Mouse (Mus musculus) midbrain, embryonic 16.5 days (tissue): Measurements from ENCODE around the gene Nfe2l2. TPM values are rescaled to one million over a fixed set of nuclear protein-coding genes. Genes with fewer than 3 reads are reported as not detected.

Source experiments
- ATAC-seq: fragments of 200-750 bp; cut with Nextera tagmentation; 2 replicates; pipeline ENCODE4 v1.8.0; 2017; ENCODE audit warnings: moderate TSS enrichment
- H3K27ac ChIP-seq: fragments of 300-500 bp; sonication (generic); 2 replicates; pipeline ENCODE4 v1.5.1; 2014; ENCODE audit warnings: mild to moderate bottlenecking, low read length, mixed read lengths
- H3K27me3 ChIP-seq: fragments of 300-500 bp; sonication (generic); 2 replicates; pipeline ENCODE4 v1.6.1; 2014; ENCODE audit warnings: low read depth, low read length, mixed read lengths; ENCODE audit not compliant: control insufficient read depth, insufficient read depth
- H3K36me3 ChIP-seq: fragments of 300-500 bp; sonication (generic); 2 replicates; pipeline ENCODE4 v1.6.1; 2014; ENCODE audit warnings: mild to moderate bottlenecking, low read length, moderate library complexity, mixed read lengths; ENCODE audit not compliant: control insufficient read depth, insufficient read depth
- H3K4me1 ChIP-seq: fragments of 300-500 bp; sonication (generic); 2 replicates; pipeline ENCODE4 v1.6.1; 2014; ENCODE audit warnings: mild to moderate bottlenecking, low read length, mixed read lengths; ENCODE audit not compliant: control insufficient read depth, insufficient read depth
- H3K4me2 ChIP-seq: fragments of 300-500 bp; sonication (generic); 2 replicates; pipeline ENCODE4 v1.6.1; 2014; ENCODE audit warnings: mild to moderate bottlenecking, low read length, mixed read lengths
- H3K4me3 ChIP-seq: fragments of 300-500 bp; sonication (generic); 2 replicates; pipeline ENCODE4 v1.5.1; 2014; ENCODE audit warnings: low read depth, mild to moderate bottlenecking, low read length, moderate library complexity, mixed read lengths
- H3K9ac ChIP-seq: fragments of 300-500 bp; sonication (generic); 2 replicates; pipeline ENCODE4 v1.6.1; 2014; ENCODE audit warnings: low read depth, low read length, mixed read lengths
- H3K9me3 ChIP-seq: fragments of 300-500 bp; sonication (generic); replicated peaks from 2 replicates; pipeline ENCODE4 v1.6.1; 2014; ENCODE audit warnings: mild to moderate bottlenecking, low read length, mixed read lengths; ENCODE audit not compliant: control insufficient read depth, poor library complexity, severe bottlenecking
- WGBS: fragments of 180-500 bp; shearing (Covaris S2); extraction: QIAGEN DNeasy Blood & Tissue Kit; methylation state at CpG from one replicate; pipeline ENCODE4 v1.1.7; 2014; 5-methylcytosine and 5-hydroxymethylcytosine counted together
- polyA plus RNA-seq: library from polyadenylated mRNA; unstranded; fragments of >200 nt; fragmentation: Nextera tagmentation; extraction: Ambion mirVana; gene quantifications from 2 replicates; pipeline ENCODE4 v1.2.1, GENCODE M21; 2015

The Nfe2l2 gene
- polyA plus RNA-seq: 9.3 and 9.8 TPM in 2 replicates

DNA sequence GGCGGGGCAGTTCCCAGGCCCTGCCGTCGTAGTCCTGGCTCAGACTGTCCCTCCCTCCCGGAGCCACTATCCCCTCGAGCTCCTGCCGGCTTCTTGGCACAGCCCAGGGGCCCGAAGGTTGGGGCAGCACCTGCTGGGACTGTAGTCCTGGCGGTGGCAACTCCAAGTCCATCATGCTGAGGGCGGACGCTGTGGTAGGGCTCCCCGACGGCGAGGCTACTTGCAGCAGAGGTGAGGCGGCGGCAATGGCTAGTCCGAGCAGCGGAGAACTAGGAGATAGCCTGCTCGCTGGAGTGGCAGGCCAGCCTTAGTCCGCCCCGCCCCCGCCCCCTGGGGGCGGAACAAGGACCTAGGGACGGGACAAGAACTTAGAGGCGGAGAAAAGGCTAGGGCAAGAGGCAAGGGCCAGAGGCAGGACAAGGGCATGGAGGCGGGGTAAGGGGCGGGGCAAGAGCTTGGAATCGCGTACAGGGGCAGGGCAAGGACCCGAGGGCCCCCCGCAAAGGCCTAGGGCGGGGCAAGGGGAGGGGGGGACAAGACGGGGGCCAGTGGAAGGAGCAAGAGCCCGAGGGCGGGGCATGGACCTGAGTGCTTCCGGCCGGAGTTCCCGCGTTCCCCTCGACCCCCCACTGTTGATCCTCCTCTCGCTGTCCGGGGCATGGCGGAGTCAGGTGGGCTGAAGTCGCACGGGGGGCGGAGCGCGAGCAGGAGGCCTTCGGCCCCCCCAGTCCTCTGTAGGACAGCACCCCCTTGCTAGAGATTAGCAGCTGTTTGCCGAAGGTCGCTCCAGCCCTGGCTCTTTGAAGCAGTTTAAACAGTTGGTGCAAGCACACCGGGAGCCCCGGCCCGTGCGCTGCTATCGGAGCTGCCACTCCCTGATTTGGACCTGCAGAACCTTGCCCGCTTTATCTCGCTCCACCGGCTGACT is at the start of gene Nfe2l2:
Gene Nfe2l2 (minus strand): TSS at position 408 of the 928 bp plus-strand sequence.
- peaks cover 9% of the 10 kb centered on the region; the same call in 1 of the 2 replicates for H3K4me1 ChIP-seq
- peak within 1 kb of the TSS; percentile 50 for H3K4me3 ChIP-seq
- no peaks in the 10 kb centered on the region for H3K9me3 ChIP-seq
- H3K4me2 ChIP-seq: peak within 1 kb of the TSS; percentile 72
- H3K36me3 ChIP-seq: no peaks in the 10 kb centered on the region
- H3K9ac ChIP-seq: peak within 1 kb of the TSS; percentile 67
- H3K27ac ChIP-seq: peak within 1 kb of the TSS; percentile 67
- H3K27me3 ChIP-seq: peaks cover 5% of the 10 kb centered on the region; the same call in 1 of the 2 replicates
- under 1% methylated on average over 58 of the region's 58 CpGs for WGBS
- peak; percentile 84 for ATAC-seq

DNA sequence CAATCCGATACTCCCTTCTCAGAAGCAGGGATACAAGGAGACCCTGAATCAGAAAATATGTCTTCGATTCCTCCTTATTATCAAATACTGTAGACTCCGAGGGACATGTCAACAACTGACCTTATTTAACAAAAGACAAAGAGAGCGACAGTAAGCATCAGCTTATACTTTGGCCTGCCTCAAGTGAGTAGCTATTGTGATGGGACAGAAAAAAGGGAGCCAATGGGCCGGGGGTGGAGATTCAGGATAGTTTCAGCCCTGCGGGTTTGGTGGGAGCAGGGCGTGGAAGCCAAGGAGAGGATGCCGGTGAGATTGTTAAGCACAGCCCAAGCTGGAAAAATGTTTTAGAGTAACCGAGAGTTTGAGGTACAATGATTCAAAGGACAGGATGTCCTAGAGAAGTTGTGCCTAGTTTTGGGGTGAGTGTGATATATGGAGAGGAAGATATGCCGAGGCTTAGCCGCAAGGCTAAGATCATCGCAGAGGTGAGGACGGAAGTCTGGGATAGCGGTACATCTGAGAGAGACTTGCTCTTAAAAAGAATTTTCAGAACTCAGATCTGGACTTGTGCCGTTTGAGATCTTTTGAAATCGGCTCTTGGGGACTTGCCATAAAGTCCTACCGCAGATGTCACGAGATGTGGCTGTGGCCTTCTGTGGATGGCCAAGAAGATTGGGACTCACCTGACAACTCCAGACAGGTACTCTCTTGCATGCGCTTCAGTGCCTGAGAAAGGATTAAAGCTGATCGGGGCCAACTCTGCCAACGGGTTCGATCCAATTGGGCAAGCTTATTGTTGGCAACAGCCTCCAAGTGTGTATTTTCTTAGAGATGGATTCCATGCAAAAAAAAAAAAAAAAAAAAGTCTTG is 48.1 kb upstream of the Nfe2l2 start:
- H3K9ac ChIP-seq: no peak overlapping the region
- H3K9me3 ChIP-seq: no peaks in the 10 kb centered on the region
- no peak overlapping the region for H3K4me3 ChIP-seq
- no peak overlapping the region for H3K27ac ChIP-seq
- 87% methylated on average over 22 of the region's 22 CpGs for WGBS
- H3K4me1 ChIP-seq: no peaks in the 10 kb centered on the region
- ATAC-seq: no peak
- H3K36me3 ChIP-seq: no peaks in the 10 kb centered on the region
- no peak overlapping the region for H3K4me2 ChIP-seq
- H3K27me3 ChIP-seq: no peaks in the 10 kb centered on the region

DNA sequence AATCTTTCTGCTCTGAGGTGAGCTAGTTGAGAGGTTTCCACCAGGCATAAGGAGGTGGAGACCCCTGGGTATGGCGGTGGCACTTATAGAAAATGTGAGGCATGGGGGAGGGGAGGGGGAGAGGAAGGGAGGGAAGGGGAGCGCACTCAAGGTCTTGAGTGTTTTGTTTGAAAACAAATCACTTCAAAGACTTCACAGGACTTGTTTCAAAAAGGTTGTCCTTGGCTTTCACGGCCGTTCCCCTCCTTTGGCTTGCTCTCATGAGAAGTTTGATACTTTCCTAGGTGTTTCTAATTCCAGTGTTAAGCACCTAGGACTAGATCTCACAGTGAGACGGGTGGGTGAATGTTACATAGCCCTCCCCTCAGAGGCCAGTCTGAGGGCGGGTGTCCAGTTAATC is 47.5 kb upstream of the Nfe2l2 start:
- Histone ChIP-seq H3K36me3 (no peaks in the 10 kb centered on the region), H3K4me1 (no peaks in the 10 kb centered on the region), H3K4me3 (no peak overlapping the region), H3K27ac (no peak overlapping the region), H3K9ac (no peak overlapping the region), H3K27me3 (no peaks in the 10 kb centered on the region), H3K9me3 (no peaks in the 10 kb centered on the region), H3K4me2 (no peak overlapping the region)
- 51% methylated on average over 6 of the region's 6 CpGs for WGBS
- no peak for ATAC-seq

DNA sequence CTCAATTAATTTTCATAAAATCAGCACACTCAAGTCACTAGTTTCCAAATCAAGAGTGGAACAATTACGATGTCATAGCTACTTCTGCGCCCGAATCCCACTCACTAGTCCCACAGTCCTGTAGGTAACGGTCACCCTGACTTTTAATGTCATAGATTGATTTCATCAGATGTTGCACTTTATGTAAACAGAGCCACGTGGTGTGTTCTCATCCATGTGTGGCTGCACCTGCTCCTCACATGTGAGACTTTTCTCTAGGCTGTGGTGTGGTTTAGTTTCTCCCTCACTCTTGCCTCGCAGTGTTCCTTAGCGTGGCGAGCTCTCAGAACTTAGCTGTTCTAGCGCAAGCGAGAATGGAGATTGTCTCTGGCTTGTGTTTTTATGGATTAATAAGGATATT is 46.4 kb upstream of the Nfe2l2 start:
- WGBS: 94% methylated on average over 10 of the region's 10 CpGs
- no peak for ATAC-seq
- no peaks in the 10 kb centered on the region for H3K9me3 ChIP-seq
- no peaks in the 10 kb centered on the region for H3K36me3 ChIP-seq
- no peak overlapping the region for H3K4me2 ChIP-seq
- no peak overlapping the region for H3K9ac ChIP-seq
- H3K4me1 ChIP-seq: no peaks in the 10 kb centered on the region
- no peak overlapping the region for H3K4me3 ChIP-seq
- H3K27ac ChIP-seq: no peak overlapping the region
- no peaks in the 10 kb centered on the region for H3K27me3 ChIP-seq

DNA sequence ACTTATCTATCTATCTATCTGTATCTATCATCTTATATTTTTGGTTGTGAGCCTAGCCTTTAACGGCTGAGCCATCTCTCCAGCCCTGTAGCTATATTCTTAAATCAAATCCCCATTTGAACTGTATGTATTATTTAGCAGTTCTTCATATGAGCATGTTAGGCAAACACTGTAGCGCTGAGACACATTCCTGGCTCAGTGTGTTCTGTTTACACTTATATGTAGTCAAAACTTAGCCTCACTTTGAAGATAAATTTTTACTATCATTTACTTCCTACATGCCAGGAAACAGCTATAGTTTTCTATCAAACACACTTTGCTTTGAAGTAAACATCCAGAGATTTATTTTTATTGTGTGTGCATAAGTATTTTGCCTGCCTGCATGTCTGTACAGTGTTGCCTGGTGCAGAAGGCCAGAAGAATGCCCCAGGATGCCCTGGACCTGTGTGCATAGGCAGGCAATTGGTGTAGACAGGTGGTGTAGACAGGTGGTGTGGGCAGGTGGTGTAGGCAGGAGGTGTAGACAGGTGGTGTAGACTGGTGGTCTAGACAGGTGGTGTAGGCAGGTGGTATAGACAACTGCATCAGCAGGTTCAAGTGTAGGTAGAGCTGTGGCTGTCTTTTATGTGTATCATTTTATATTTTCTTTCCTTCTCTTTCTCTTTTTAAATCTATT is 45.7 kb upstream of the Nfe2l2 start:
- Histone ChIP-seq H3K4me1 (no peaks in the 10 kb centered on the region), H3K9ac (no peak overlapping the region), H3K4me3 (no peak overlapping the region), H3K9me3 (no peaks in the 10 kb centered on the region), H3K4me2 (no peak overlapping the region), H3K27me3 (no peaks in the 10 kb centered on the region), H3K27ac (no peak overlapping the region), H3K36me3 (no peaks in the 10 kb centered on the region)
- ATAC-seq: no peak
- 88% methylated on average over 2 of the region's 2 CpGs for WGBS

DNA sequence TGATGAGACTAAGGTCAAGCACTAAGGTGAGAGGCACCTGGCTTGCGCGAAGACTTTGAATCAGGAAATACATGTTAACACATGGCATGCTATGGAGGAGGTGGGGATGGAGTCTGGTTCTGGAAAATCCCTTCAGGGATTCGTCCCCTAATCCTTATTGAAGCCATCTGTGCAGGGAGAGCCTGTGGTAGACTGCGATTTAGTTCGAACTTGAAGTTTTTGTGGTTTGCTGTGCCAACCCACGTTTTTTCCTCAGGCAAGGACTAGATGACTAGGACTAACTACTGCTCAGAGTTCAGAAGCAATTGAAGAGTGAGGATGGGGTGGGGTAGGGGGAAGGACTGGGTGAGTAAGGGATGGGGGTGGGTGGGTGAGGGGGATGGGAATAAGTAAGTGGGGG is 44.4 kb upstream of the Nfe2l2 start:
- no peak for ATAC-seq
- WGBS: 88% methylated on average over 6 of the region's 6 CpGs

DNA sequence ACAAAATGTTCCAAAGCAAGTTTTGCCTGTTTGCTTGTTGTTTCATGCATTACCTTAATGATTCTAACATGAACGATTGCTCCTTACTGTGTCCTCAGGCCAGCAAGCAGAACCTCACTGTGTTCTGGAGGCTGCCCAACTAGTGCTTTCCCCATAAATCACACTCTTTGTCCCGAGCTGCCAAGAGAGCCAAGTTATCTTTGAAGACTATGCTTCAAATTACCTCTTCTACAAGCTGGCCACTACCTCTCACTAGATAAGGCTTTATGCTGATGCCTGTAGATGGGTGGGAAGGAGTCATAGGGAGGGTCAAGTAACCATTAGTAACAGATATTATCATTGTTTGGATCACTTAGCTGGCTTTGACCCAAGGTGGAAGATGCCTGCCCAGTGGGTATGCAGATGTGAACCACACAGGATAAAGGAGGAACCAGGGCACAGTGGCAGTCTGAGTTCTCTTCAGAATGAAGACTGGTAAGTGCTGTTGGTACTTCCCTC is 32.6 kb upstream of the Nfe2l2 start:
- no peak for ATAC-seq
- Histone ChIP-seq H3K27me3 (no peaks in the 10 kb centered on the region), H3K9ac (no peak overlapping the region), H3K27ac (no peak overlapping the region), H3K4me3 (no peak overlapping the region), H3K4me2 (no peak overlapping the region), H3K4me1 (no peaks in the 10 kb centered on the region), H3K36me3 (no peaks in the 10 kb centered on the region), H3K9me3 (no peaks in the 10 kb centered on the region)
- 81% methylated on average over 2 of the region's 2 CpGs for WGBS

More for the DNA sequence above, 44.4 kb upstream of the Nfe2l2 start:
- H3K4me2 ChIP-seq: no peak overlapping the region
- no peak overlapping the region for H3K9ac ChIP-seq
- H3K4me1 ChIP-seq: no peaks in the 10 kb centered on the region
- no peaks in the 10 kb centered on the region for H3K36me3 ChIP-seq
- no peaks in the 10 kb centered on the region for H3K9me3 ChIP-seq
- H3K27me3 ChIP-seq: no peaks in the 10 kb centered on the region
- H3K4me3 ChIP-seq: no peak overlapping the region
- no peak overlapping the region for H3K27ac ChIP-seq

DNA sequence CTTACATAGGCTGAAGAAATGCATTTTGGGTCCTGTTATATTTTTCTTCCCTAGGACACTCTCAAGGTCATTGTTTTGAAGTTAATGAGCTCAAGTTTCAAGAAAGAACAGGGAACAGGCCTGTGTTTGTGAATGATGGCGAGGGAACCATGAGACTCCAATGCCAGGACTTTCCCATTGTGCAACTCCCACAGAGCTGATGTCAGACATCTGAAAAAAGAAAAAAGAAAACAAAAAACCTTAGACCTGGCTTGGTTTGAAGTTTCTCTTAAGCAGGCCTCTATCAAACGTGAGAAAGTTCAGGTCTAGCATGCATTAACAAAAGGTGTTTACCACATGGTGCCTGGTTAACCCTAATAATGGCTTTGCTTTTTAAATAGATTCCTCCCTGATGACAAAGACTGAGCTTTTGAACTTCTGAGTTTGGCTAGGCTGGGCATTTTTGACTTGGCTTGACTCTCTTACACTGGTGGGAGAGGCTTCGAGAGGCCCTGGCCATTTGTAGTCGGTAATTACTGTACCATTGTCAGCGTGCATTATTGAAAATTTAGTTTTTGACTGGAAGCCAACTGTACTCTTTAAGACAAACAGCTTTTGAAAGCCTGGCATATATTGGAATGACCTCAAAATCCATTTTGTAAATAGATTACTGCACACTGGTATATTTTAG is 29.9 kb upstream of the Nfe2l2 start:
- 70% methylated on average over 5 of the region's 5 CpGs for WGBS
- H3K36me3 ChIP-seq: no peaks in the 10 kb centered on the region
- no peak overlapping the region for H3K4me3 ChIP-seq
- ATAC-seq: no peak
- H3K4me2 ChIP-seq: no peak overlapping the region
- no peak overlapping the region for H3K9ac ChIP-seq
- no peaks in the 10 kb centered on the region for H3K27me3 ChIP-seq
- H3K9me3 ChIP-seq: no peaks in the 10 kb centered on the region
- no peak overlapping the region for H3K27ac ChIP-seq
- no peaks in the 10 kb centered on the region for H3K4me1 ChIP-seq
